Mouse (Mus musculus): ENCODE results near the gene Klhl11.

GRCm38 (mm10) chr11:100435678-100436246 is 36.8 kb downstream of the Klhl11 start:
- TF ChIP-seq POLR2A (IDR thresholded peaks at IDR 0.05; ENCODE audit: control insufficient read depth, extremely low read depth, insufficient read depth, low read length, poor library complexity), result no peak
- TF ChIP-seq CTCF (IDR thresholded peaks at IDR 0.05; ENCODE audit: borderline replicate concordance, control insufficient read depth, extremely low read depth, insufficient read depth, low read length, poor library complexity), result no peak
